Mouse (Mus musculus) C2C12 (cell line): ENCODE measurements around the gene Phf21b.

Experiments used
- CEBPB ChIP-seq: IDR thresholded peaks from one replicate; pipeline ENCODE4 v1.6.1; 2011; ENCODE audit warnings: low read depth, mild to moderate bottlenecking, control low read depth, moderate library complexity
- CTCF ChIP-seq: IDR thresholded peaks from one replicate; pipeline ENCODE4 v1.5.1; 2011; ENCODE audit not compliant: control insufficient read depth, insufficient read depth, insufficient read length
- FOSL1 ChIP-seq: IDR thresholded peaks from one replicate; pipeline ENCODE4 v1.8.0; 2011; ENCODE audit warnings: mild to moderate bottlenecking, low read length; ENCODE audit not compliant: poor library complexity, insufficient read depth, severe bottlenecking
- MAX ChIP-seq: IDR thresholded peaks from one replicate; pipeline ENCODE4 v1.6.1; 2011; ENCODE audit warnings: mild to moderate bottlenecking, control low read depth
- MYOD1 ChIP-seq: IDR thresholded peaks from one replicate; pipeline ENCODE4 v1.6.1; 2011; ENCODE audit warnings: low read depth; ENCODE audit not compliant: control insufficient read depth, insufficient read length
- MYOG ChIP-seq: IDR thresholded peaks from one replicate; pipeline ENCODE4 v1.6.1; 2011; ENCODE audit not compliant: control insufficient read depth, insufficient read length; ENCODE audit errors: extremely low read depth

DNA sequence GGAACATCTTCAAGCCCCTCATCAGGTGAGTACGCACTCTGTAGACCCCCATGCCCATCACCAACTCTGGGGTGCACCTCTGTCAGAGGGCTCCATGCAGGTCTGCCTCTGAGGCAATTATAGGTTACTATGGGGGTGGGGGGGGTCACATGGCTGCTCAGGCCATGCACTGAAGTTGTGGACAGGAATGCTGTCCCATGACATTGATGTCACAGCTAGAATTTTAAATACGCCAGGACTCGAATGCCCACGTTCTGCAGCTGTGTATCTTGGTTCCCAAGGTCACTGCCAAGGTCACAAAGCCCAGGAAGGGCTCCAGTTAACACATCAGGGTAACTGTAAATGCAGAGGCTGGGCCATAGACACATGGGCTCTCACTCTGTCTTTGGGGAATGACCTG is 110.0 kb downstream of the Phf21b start:
- TF ChIP-seq CTCF = no peak
- no peak for TF ChIP-seq MAX
- no peak for TF ChIP-seq MYOD1
- TF ChIP-seq CEBPB = no peak
- no peak for TF ChIP-seq MYOG
- no peak for TF ChIP-seq FOSL1
